Mouse (Mus musculus) bone marrow, adult 2 months (tissue): ENCODE measurements around the gene Tmem123.

Experiments used
- CTCF ChIP-seq: fragments of 200-500 bp; IDR thresholded peaks from 2 replicates; pipeline ENCODE4 v1.5.1; 2011; ENCODE audit warnings: low read length, control low read depth; ENCODE audit not compliant: control insufficient read depth, insufficient read depth
- POLR2A ChIP-seq: fragments of 200-500 bp; IDR thresholded peaks from 2 replicates; pipeline ENCODE4 v1.6.1; 2011; ENCODE audit warnings: low read depth, mild to moderate bottlenecking, control low read depth, low read length, borderline replicate concordance; ENCODE audit not compliant: control insufficient read depth

DNA sequence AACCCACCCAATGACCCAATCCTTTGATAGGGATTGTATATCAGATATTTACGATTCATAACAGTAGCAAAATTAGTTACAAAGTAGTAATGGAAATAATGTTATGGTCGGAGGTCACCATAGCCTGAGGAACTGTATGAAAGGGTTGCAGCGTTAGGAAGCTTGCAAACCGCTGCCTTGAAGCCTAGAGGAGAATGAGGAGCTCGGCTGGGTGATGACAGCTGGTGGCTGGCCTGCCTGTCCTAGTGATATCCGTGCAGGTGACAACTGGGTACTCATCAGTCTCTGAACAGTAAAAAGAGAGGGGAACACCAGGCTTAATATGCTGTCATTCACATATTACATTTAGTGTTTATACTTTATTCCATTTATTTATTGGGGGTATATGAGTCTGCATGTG, 24.6 kb downstream of the Tmem123 start:
- TF ChIP-seq CTCF (no peak), POLR2A (no peak)
